Mouse (Mus musculus): ENCODE measurements around the gene Prss21. TPM values are rescaled to one million over a fixed set of nuclear protein-coding genes. Genes with fewer than 3 reads are reported as not detected.
"Not testable (repeated sequence)": the region's sequence is repeated elsewhere in the genome, so short reads cannot be mapped to it uniquely, and the experiment has no call there.

Gene Prss21
- total RNA-seq, 2 experiments from 2014 or later: not detected

DNA sequence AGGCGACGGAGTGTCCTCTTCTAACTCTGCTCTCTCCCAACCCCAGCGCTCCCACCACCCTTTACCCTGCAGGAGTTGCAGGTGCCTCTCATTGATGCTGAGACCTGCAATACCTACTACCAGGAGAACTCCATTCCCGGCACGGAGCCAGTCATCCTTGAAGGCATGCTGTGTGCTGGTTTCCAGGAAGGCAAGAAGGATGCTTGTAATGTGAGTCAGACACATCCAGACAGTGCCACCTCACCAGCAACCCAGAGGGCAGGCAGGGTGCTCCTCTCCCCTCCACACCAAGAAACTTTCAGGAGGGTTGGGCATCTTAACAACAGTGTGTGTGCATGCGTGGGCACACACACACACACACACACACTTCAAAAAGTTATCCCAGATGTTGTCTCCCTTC is 10.7 kb upstream of the Prss21 start:
- no peak for ATAC-seq (replicated peaks; ENCODE audit: poor library complexity, severe bottlenecking)

DNA sequence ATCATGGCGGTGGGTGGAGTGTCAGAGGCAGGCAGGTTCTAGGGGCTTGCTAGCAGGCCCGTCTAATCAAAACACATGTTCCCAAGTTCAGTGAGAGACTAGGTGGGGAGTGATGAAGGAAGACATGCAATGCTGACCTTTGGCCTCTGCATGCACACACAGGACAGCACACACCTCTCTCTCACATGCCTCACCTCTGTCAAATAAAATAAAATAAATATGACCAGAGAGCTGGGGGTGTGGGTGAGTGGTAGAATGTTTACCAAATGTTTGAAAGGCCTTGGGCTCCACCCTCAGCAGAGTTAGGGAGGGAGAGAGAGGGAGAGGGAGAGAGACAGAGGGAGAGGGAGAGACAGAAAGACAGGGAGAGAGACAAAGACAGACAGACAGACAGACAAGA is 9.9 kb upstream of the Prss21 start:
- no peak for ATAC-seq (replicated peaks; ENCODE audit: poor library complexity, severe bottlenecking)

DNA sequence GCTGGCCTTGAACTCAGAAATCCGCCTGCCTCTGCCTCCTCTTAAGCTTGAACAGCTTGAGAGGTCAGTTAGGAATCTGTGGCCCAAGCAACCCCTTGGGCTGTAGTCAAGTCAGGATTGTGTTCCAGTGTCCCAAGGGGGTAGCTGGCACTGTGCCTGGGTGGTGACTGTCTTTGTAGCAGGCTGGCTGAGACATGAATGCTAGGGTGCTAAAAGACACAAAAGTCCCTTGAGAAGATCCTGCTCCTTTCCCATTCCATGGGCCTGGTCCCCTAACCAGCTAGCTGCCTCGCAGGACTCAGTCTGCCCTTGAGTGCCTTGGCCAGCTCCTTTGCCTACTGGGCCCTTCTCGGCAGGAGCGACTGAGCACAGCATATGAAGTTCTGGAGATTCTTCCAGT is 4.9 kb upstream of the Prss21 start:
- ATAC-seq (replicated peaks; ENCODE audit: poor library complexity, severe bottlenecking): no peak

DNA sequence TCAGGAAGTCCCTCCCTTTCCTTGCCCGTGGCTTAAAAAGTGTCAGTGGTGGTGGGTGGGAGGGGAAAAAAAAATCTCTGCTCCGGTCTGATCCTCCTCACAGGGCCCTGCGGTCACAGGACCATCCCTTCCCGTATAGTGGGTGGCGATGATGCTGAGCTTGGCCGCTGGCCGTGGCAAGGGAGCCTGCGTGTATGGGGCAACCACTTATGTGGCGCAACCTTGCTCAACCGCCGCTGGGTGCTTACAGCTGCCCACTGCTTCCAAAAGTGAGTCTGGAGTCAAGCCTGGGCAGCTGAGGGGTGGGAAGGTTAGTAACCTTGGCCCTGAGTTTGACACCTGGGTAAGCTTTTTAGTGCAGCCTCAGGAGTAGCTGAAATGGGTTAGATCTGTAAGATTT is 657 bp downstream of the Prss21 start:
- peak; percentile 99 for ATAC-seq (replicated peaks; ENCODE audit: poor library complexity, severe bottlenecking)

DNA sequence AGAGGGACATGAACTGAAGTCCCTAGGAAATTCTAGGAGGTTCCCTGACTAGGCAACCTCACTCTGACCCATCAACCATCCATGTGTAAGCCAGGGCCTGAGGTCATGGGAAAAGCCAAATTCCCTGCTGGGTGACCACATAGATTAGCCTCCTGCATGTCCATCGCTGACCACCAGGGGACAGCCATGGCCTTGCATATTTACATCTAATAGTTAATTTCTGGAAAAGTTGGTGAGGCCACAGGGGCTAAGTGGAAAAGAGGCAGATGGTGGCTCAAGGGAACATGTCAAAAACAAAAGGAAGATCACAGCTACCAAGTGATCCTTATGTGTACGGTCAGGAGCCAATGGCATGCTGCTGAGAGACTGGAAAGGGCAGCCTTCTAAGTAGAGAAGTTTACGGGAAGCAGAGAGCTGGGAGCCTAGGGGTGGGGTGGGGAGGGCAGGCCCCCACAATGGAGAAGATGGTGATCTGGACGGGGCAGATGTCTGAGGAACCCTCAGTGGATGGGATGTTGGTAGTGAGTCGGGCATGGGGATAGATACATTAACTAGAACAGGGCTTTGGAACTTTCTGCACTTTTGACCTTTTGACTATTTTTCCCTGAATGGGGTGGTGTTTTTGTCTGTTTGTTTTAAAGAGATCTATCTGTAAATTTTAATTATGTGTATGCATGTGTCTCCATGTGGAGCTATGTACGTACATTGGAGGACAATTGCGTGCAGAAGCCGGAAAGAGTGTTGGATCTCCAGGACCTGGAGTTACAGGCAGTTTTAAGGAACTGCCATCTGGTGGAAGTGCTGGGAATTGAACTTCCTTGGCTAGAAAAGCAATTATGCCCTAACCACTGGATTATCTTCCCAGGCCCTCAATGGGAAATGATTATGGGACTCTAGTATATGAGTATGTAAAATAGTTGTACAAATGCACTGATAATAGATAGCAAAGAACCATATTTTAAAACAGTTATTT is 6.3 kb downstream of the Prss21 start:
- peak; percentile 72 for ATAC-seq (replicated peaks; ENCODE audit: poor library complexity, severe bottlenecking)

DNA sequence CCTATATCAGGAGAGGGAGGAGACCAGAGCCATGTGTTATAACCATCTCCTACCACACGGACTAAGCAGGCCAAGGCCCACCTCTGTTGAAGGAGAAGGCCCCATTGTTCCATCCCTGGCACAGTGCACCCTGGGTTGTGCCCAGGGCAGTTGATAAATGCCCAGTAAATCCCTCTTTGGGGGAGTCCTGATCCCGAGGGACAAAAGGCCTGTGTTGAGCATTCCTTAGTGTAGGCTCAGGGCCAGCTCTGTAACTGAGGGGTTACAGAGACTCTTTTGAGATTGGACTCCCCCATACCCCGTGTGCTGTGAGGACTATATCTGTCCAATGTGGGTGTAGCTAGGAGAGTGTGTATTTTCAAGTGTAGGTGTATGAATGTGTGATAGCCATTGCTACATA is 8.9 kb downstream of the Prss21 start:
- ATAC-seq (replicated peaks; ENCODE audit: poor library complexity, severe bottlenecking): no peak

DNA sequence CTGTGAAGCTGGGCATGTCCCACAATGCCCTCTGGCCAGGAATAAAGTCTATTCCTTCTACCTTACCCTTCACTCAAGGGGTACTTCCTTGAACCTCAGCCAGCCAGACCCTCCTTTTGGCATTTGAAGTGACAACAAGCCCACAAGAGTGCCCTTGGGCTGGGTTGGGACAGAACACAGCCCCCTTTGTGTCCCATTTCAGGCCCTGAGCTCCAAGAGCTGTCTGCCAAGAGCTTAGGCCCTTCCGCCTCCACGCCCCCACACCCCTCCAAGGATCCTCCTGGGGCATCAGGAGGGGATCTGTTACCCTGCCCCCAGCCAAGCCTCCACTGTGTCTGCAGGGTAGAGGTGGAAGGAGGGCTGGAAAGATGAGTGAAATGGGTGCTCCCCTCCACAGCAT is 9.3 kb downstream of the Prss21 start:
- ATAC-seq (replicated peaks; ENCODE audit: poor library complexity, severe bottlenecking): no peak

DNA sequence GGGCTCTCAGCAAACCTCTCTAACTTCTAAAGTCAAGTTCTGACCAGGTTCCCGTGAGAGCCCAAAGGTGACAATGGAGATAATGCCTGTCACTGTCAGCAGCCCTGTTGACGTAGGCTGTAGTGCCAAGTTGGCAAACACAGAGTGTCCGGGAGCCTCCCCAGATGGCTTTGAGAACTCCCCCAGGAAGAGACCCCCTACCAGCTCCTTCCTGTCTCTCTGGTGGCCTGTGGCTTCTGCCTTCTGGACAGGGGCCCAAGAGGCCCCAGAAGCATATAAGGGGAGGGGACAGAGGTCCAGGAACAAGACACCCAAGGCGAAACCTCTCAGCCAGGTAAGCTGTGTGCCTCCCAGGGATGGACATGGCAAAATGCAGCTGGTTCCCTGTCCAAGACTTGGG is 12.7 kb downstream of the Prss21 start, which contains the start of the genes Dcpp1 and Dcpp2:
TSS of gene Dcpp1 (plus strand) at position 301 of the 400 bp plus-strand sequence.
TSS of gene Dcpp2 (plus strand) at position 305 of the 400 bp plus-strand sequence.
- ATAC-seq (replicated peaks; ENCODE audit: poor library complexity, severe bottlenecking): not testable (repeated sequence)

DNA sequence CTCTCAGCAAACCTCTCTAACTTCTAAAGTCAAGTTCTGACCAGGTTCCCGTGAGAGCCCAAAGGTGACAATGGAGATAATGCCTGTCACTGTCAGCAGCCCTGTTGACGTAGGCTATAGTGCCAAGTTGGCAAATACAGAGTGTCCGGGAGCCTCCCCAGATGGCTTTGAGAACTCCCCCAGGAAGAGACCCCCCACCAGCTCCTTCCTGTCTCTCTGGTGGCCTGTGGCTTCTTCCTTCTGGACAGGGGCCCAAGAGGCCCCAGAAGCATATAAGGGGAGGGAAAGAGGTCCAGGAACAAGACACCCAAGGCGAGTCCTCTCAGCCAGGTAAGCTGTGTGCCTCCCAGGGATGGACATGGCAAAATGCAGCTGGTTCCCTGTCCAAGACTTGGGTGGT is 49.3 kb downstream of the Prss21 start, which contains the start of gene Dcpp3:
TSS of gene Dcpp3 (plus strand) at position 301 of the 400 bp plus-strand sequence.
- not testable (repeated sequence) for ATAC-seq (replicated peaks; ENCODE audit: poor library complexity, severe bottlenecking)

Other genes starting within 250 kb of the Prss21 start
- gene Mmp25, start 222.8 kb upstream of the Prss21 start, total RNA-seq (2014; fragmentation: Nextera tagmentation): not detected in 2 replicates
- 0.47 and 0.57 TPM in 2 replicates for gene Mmp25, start 222.8 kb upstream of the Prss21 start, total RNA-seq (2017)
- not detected in 2 replicates for gene Bicdl2, start 207.6 kb upstream of the Prss21 start, total RNA-seq (2014; fragmentation: Nextera tagmentation)
- gene Bicdl2, start 207.6 kb upstream of the Prss21 start, total RNA-seq (2017): not detected in 2 replicates
- 48.9 and 51.5 TPM in 2 replicates for gene Hcfc1r1, start 194.5 kb upstream of the Prss21 start, total RNA-seq (2014; fragmentation: Nextera tagmentation)
- 13.5 and 16.6 TPM in 2 replicates for gene Hcfc1r1, start 194.5 kb upstream of the Prss21 start, total RNA-seq (2017)
- 49.8 and 50.2 TPM in 2 replicates for gene Thoc6, start 194.2 kb upstream of the Prss21 start, total RNA-seq (2014; fragmentation: Nextera tagmentation)
- 37.1 and 39.3 TPM in 2 replicates for gene Thoc6, start 194.2 kb upstream of the Prss21 start, total RNA-seq (2017)
- 5.1 and 7.8 TPM in 2 replicates for gene Tnfrsf12a, start 190.6 kb upstream of the Prss21 start, total RNA-seq (2014; fragmentation: Nextera tagmentation)
- 4.7 and 7.7 TPM in 2 replicates for gene Tnfrsf12a, start 190.6 kb upstream of the Prss21 start, total RNA-seq (2017)
- gene Cldn6, start 188.8 kb upstream of the Prss21 start, total RNA-seq (2014; fragmentation: Nextera tagmentation): 0.67 TPM in 1 of 2 replicates, not detected in the other
- gene Cldn6, start 188.8 kb upstream of the Prss21 start, total RNA-seq (2017): not detected in 2 replicates
- gene Cldn9, start 184.0 kb upstream of the Prss21 start, total RNA-seq (2014; fragmentation: Nextera tagmentation): not detected in 2 replicates
- not detected in 2 replicates for gene Cldn9, start 184.0 kb upstream of the Prss21 start, total RNA-seq (2017)
- gene 1520401A03Rik, start 145.3 kb upstream of the Prss21 start, total RNA-seq (2014; fragmentation: Nextera tagmentation): not detected in 2 replicates
- not detected in 2 replicates for gene 1520401A03Rik, start 145.3 kb upstream of the Prss21 start, total RNA-seq (2017)
- gene Pkmyt1, start 141.7 kb upstream of the Prss21 start, total RNA-seq (2014; fragmentation: Nextera tagmentation): 63.7 and 86.7 TPM in 2 replicates
- gene Pkmyt1, start 141.7 kb upstream of the Prss21 start, total RNA-seq (2017): 22.0 and 24.3 TPM in 2 replicates
- gene Paqr4, start 127.2 kb upstream of the Prss21 start, total RNA-seq (2014; fragmentation: Nextera tagmentation): 0.69 and 2.4 TPM in 2 replicates
- 2.2 and 2.5 TPM in 2 replicates for gene Paqr4, start 127.2 kb upstream of the Prss21 start, total RNA-seq (2017)
- not detected in 2 replicates for gene Kremen2, start 122.2 kb upstream of the Prss21 start, total RNA-seq (2014; fragmentation: Nextera tagmentation)
- not detected in 2 replicates for gene Kremen2, start 122.2 kb upstream of the Prss21 start, total RNA-seq (2017)
- gene Flywch1, start 96.5 kb upstream of the Prss21 start, total RNA-seq (2014; fragmentation: Nextera tagmentation): 10.3 and 17.5 TPM in 2 replicates
- 15.2 and 22.4 TPM in 2 replicates for gene Flywch1, start 96.5 kb upstream of the Prss21 start, total RNA-seq (2017)
- 0.80 and 7.2 TPM in 2 replicates for gene Flywch2, start 82.0 kb upstream of the Prss21 start, total RNA-seq (2014; fragmentation: Nextera tagmentation)
- 0.30 TPM in 1 of 2 replicates, not detected in the other for gene Flywch2, start 82.0 kb upstream of the Prss21 start, total RNA-seq (2017)
- gene Srrm2, start 77.5 kb upstream of the Prss21 start, total RNA-seq (2014; fragmentation: Nextera tagmentation): 563 and 623 TPM in 2 replicates
- 126 TPM in 2 replicates for gene Srrm2, start 77.5 kb upstream of the Prss21 start, total RNA-seq (2017)
- gene Elob, start 38.9 kb upstream of the Prss21 start, total RNA-seq (2014; fragmentation: Nextera tagmentation): 318 and 455 TPM in 2 replicates
- 124 and 129 TPM in 2 replicates for gene Elob, start 38.9 kb upstream of the Prss21 start, total RNA-seq (2017)
- gene Prss33, start 32.0 kb upstream of the Prss21 start, total RNA-seq (2014; fragmentation: Nextera tagmentation): not detected in 2 replicates
- not detected in 2 replicates for gene Prss33, start 32.0 kb upstream of the Prss21 start, total RNA-seq (2017)
- not detected in 2 replicates for gene Prss32, start 24.2 kb upstream of the Prss21 start, total RNA-seq (2014; fragmentation: Nextera tagmentation)
- not detected in 2 replicates for gene Prss32, start 24.2 kb upstream of the Prss21 start, total RNA-seq (2017)
- not detected in 2 replicates for gene Prss41, start 23.9 kb upstream of the Prss21 start, total RNA-seq (2014; fragmentation: Nextera tagmentation)
- not detected in 2 replicates for gene Prss41, start 23.9 kb upstream of the Prss21 start, total RNA-seq (2017)
- gene Dcpp1, start 12.8 kb downstream of the Prss21 start, total RNA-seq (2014; fragmentation: Nextera tagmentation): not detected in 2 replicates
- not detected in 2 replicates for gene Dcpp1, start 12.8 kb downstream of the Prss21 start, total RNA-seq (2017)
- gene Dcpp2, start 12.8 kb downstream of the Prss21 start, total RNA-seq (2014; fragmentation: Nextera tagmentation): not detected in 2 replicates
- not detected in 2 replicates for gene Dcpp2, start 12.8 kb downstream of the Prss21 start, total RNA-seq (2017)
- not detected in 2 replicates for gene Dcpp3, start 49.4 kb downstream of the Prss21 start, total RNA-seq (2014; fragmentation: Nextera tagmentation)
- not detected in 2 replicates for gene Dcpp3, start 49.4 kb downstream of the Prss21 start, total RNA-seq (2017)
- not detected in 2 replicates for gene Sbp, start 73.6 kb downstream of the Prss21 start, total RNA-seq (2014; fragmentation: Nextera tagmentation)
- not detected in 2 replicates for gene Sbp, start 73.6 kb downstream of the Prss21 start, total RNA-seq (2017)
- not detected in 2 replicates for gene Sbpl, start 87.2 kb downstream of the Prss21 start, total RNA-seq (2014; fragmentation: Nextera tagmentation)
- not detected in 2 replicates for gene Sbpl, start 87.2 kb downstream of the Prss21 start, total RNA-seq (2017)
- not detected in 2 replicates for gene Prss30, start 112.5 kb downstream of the Prss21 start, total RNA-seq (2014; fragmentation: Nextera tagmentation)
- not detected in 2 replicates for gene Prss30, start 112.5 kb downstream of the Prss21 start, total RNA-seq (2017)
- gene Prss22, start 130.0 kb downstream of the Prss21 start, total RNA-seq (2014; fragmentation: Nextera tagmentation): not detected in 2 replicates
- not detected in 2 replicates for gene Prss22, start 130.0 kb downstream of the Prss21 start, total RNA-seq (2017)
- gene Prss27, start 170.1 kb downstream of the Prss21 start, total RNA-seq (2014; fragmentation: Nextera tagmentation): not detected in 2 replicates
- not detected in 2 replicates for gene Prss27, start 170.1 kb downstream of the Prss21 start, total RNA-seq (2017)
- 13.5 and 19.1 TPM in 2 replicates for gene Kctd5, start 205.4 kb downstream of the Prss21 start, total RNA-seq (2014; fragmentation: Nextera tagmentation)
- 19.7 and 20.1 TPM in 2 replicates for gene Kctd5, start 205.4 kb downstream of the Prss21 start, total RNA-seq (2017)